Mouse (Mus musculus): ENCODE measurements around the gene Ccdc87. TPM values are rescaled to one million over a fixed set of nuclear protein-coding genes. Genes with fewer than 3 reads are reported as not detected.
"Not testable (repeated sequence)": the region's sequence is repeated elsewhere in the genome, so short reads cannot be mapped to it uniquely, and the experiment has no call there.

The Ccdc87 gene
- polyA plus RNA-seq, 1 experiment from 2014 or later: 0.26 TPM

DNA sequence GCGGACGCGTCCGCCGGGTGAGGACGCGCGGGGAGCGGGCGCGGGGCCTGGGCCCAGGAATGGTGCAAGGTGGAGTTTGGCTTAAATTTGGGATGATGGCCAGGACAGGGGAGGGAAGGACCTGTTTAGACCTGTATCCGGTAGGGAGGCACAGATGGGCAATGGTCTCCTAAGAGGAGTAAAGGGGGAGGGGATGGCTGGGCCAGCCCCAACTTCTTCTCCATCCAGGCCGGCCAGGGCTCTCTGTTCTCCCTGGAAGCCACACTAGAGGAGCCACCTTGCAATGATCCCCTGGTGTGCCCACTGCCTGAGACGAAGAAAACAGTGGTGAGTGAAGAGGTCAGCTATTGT, 16.3 kb downstream of the Ccdc87 start:
- TF ChIP-seq CTCF (IDR thresholded peaks at IDR 0.05): no peak
- ChIA-PET CTCF (interaction anchor here (1.3 to 2.1 kb wide), 2 partner anchors 8 to 15 kb away, joined by 3 to 9 read pairs; no protein-coding TSS in a partner anchor), POLR2A (no interaction called here)
- peaks cover 9% of the 10 kb centered on the region for H3K27me3 ChIP-seq
- ATAC-seq: no peak
- no peak for DNase-seq (ENCODE audit: low read depth, low spot score)
- in situ Hi-C loops (cut with MboI; ENCODE audit: low pct_unique_long_range_greater_than_20kb): no loop called here

- no peak for ATAC-seq
- CTCF ChIA-PET: interaction anchor here (0.9 to 2.1 kb wide), 4 partner anchors 8 to 26 kb away, joined by 3 to 9 read pairs (median 4); no protein-coding TSS in a partner anchor
- DNase-seq (ENCODE audit: low read depth, low spot score): no peak
- in situ Hi-C loops (cut with MboI; ENCODE audit: low pct_unique_long_range_greater_than_20kb): no loop called here
- TF ChIP-seq CTCF (IDR thresholded peaks at IDR 0.05): no peak
- POLR2A ChIA-PET: no interaction called here
- peaks cover 8% of the 10 kb centered on the region for H3K27me3 ChIP-seq
Observed at GRCm38 (mm10) chr19:4855951-4856350, 16.8 kb downstream of the Ccdc87 start.

- ATAC-seq (no peak), DNase-seq (ENCODE audit: low read depth, low spot score) (peak; percentile 37)
- ChIA-PET CTCF (no interaction called here), POLR2A (no interaction called here)
- in situ Hi-C loops (cut with MboI; ENCODE audit: low pct_unique_long_range_greater_than_20kb): no loop called here
- no peaks in the 10 kb centered on the region for H3K27me3 ChIP-seq
- TF ChIP-seq CTCF (IDR thresholded peaks at IDR 0.05): no peak
Observed at GRCm38 (mm10) chr19:4859081-4859480, 19.9 kb downstream of the Ccdc87 start.

DNA sequence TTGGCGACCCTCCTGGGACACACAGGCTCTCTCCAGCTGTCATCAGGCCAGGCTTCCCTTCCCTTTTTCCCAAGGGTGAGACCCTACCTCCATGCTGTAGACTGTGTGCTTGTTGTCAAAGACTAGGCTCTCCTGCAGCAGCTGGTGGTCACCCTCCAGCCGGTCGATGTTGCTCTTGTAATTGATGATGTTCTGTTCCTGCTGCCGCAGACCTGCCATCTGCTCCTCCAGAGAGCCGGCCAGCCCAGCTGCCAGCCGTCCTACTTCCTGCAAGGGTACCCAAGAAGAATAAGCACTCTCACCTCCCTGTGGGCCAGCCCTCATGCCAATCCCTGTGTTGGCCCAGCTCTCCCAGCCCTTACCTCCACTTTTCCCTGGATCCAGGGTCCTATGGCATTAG, 23.9 kb downstream of the Ccdc87 start:
- ChIA-PET POLR2A (no interaction called here), CTCF (no interaction called here)
- DNase-seq (ENCODE audit: low read depth, low spot score) (no peak), ATAC-seq (no peak)
- H3K27me3 ChIP-seq: peaks cover 20% of the 10 kb centered on the region
- TF ChIP-seq CTCF (IDR thresholded peaks at IDR 0.05): no peak
- in situ Hi-C loops (cut with MboI; ENCODE audit: low pct_unique_long_range_greater_than_20kb): no loop called here

GRCm38 (mm10) chr19:4865147-4865546, 26.0 kb downstream of the Ccdc87 start:
- DNase-seq (ENCODE audit: low read depth, low spot score): no peak
- no peak for ATAC-seq
- ChIA-PET CTCF (no interaction called here), POLR2A (no interaction called here)
- in situ Hi-C loops (cut with MboI; ENCODE audit: low pct_unique_long_range_greater_than_20kb): no loop called here
- no peak for TF ChIP-seq CTCF (IDR thresholded peaks at IDR 0.05)
- H3K27me3 ChIP-seq: peaks cover 35% of the 10 kb centered on the region

DNA sequence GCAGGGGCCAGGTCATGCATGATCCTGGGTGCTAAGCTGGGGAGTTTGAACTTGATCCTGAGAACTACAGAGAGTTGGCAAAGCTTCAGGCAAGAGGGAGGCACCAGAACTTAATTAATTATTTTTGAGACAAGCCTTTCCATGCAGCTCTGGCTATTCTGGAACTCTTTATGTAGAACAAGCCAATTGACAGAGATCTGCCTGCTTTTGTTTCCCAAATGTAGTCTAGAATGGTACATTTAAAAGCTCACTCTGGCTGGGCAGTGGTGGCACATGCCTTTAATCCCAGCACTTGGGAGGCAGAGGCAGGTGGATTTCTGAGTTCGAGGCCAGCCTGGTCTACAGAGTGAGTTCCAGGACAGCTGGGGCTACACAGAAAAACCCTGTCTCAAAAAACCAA, 35.4 kb downstream of the Ccdc87 start:
- peaks cover 39% of the 10 kb centered on the region for H3K27me3 ChIP-seq
- POLR2A ChIA-PET; in situ Hi-C loops (cut with MboI; ENCODE audit: low pct_unique_long_range_greater_than_20kb); ATAC-seq; CTCF ChIA-PET; DNase-seq (ENCODE audit: low read depth, low spot score): not testable (repeated sequence)

GRCm38 (mm10) chr19:4876241-4876640, 37.1 kb downstream of the Ccdc87 start:
- DNase-seq (ENCODE audit: low read depth, low spot score) (no peak), ATAC-seq (no peak)
- in situ Hi-C loops (cut with MboI; ENCODE audit: low pct_unique_long_range_greater_than_20kb): no loop called here
- H3K27me3 ChIP-seq: peaks cover 23% of the 10 kb centered on the region
- ChIA-PET POLR2A (no interaction called here), CTCF (interaction anchor here (1.0 kb wide), 1 partner anchor 11 kb away, joined by 3 read pairs; no protein-coding TSS in a partner anchor)
- TF ChIP-seq CTCF (IDR thresholded peaks at IDR 0.05): no peak

- CTCF ChIA-PET: interaction anchor here (1.0 to 1.5 kb wide), 2 partner anchors 10 to 29 kb away, joined by 3 to 4 read pairs; no protein-coding TSS in a partner anchor
- in situ Hi-C loops (cut with MboI; ENCODE audit: low pct_unique_long_range_greater_than_20kb): no loop called here
- POLR2A ChIA-PET: no interaction called here
- peaks cover 18% of the 10 kb centered on the region for H3K27me3 ChIP-seq
- no peak for ATAC-seq
- no peak for DNase-seq (ENCODE audit: low read depth, low spot score)
- no peak for TF ChIP-seq CTCF (IDR thresholded peaks at IDR 0.05)
Observed at GRCm38 (mm10) chr19:4876755-4877154, 37.6 kb downstream of the Ccdc87 start.

GRCm38 (mm10) chr19:4877785-4878184, 38.6 kb downstream of the Ccdc87 start, which contains the start of gene Actn3:
Gene Actn3, minus strand, starts transcription at chr19:4877909.
- DNase-seq (ENCODE audit: low read depth, low spot score): no peak
- peak; percentile 13 for ATAC-seq
- in situ Hi-C loops (cut with MboI; ENCODE audit: low pct_unique_long_range_greater_than_20kb): no loop called here
- CTCF ChIA-PET: interaction anchor here (1.5 kb wide), 1 partner anchor 30 kb away, joined by 4 read pairs; no protein-coding TSS in a partner anchor
- H3K27me3 ChIP-seq: peaks cover 18% of the 10 kb centered on the region
- POLR2A ChIA-PET: no interaction called here
- no peak for TF ChIP-seq CTCF (IDR thresholded peaks at IDR 0.05)

DNA sequence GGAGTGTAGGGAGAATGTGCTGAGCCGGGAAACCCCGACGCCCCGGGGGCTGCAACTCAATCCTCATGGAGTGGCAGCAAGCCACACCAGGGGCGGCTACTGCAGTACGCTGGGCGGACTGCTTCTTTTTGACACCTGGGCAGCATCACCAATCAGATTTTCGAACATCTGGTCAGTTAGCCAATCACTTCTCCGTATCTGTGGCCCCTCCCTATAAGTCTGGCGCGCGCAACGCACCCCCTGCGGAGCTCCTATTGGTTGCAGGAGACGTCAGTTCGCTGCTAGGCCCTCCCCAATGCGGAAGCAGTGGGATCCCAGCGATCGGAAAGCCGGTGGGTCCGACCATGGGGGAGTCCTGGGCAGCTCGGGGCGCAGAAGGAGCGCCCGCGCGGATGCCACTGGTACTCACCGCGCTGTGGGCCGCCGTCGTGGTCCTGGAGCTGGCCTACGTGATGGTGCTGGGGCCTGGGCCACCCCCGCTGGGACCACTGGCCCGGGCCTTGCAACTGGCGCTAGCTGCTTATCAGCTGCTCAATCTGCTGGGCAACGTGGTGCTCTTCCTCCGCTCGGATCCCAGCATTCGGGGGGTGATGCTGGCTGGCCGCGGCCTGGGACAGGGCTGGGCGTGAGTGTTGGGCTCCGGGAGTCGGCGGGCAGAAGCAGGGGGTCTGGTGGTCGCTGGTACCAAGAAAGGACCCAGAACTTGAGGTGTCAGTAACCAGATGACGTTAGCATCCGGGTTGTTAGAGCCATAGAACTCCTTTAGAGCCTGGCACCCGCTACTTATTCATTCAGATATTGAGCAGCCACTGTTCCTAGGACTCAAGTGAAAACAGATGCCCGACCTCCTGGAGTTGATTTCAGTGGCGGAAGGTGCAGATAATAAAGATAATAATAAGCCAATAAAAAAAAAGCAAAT, 39.5 kb downstream of the Ccdc87 start, which contains the start of gene Zdhhc24:
TSS of gene Zdhhc24 (plus strand) at position 264 of the 919 bp plus-strand sequence.
- ATAC-seq: peak; percentile 87
- TF ChIP-seq CTCF (IDR thresholded peaks at IDR 0.05): no peak
- ChIA-PET POLR2A (no interaction called here), CTCF (interaction anchor here (1.5 kb wide), 1 partner anchor 31 kb away, joined by 4 read pairs; no protein-coding TSS in a partner anchor)
- peak; percentile 64 for DNase-seq (ENCODE audit: low read depth, low spot score)
- in situ Hi-C loops (cut with MboI; ENCODE audit: low pct_unique_long_range_greater_than_20kb): no loop called here
- peaks cover 13% of the 10 kb centered on the region for H3K27me3 ChIP-seq

- in situ Hi-C loops (cut with MboI; ENCODE audit: low pct_unique_long_range_greater_than_20kb): no loop called here
- no peak for TF ChIP-seq CTCF (IDR thresholded peaks at IDR 0.05)
Observed at GRCm38 (mm10) chr19:4879324-4879703, 40.1 kb downstream of the Ccdc87 start.

More at GRCm38 (mm10) chr19:4879324-4879703, 40.1 kb downstream of the Ccdc87 start:
- H3K27me3 ChIP-seq: peaks cover 9% of the 10 kb centered on the region
- ATAC-seq (no peak), DNase-seq (ENCODE audit: low read depth, low spot score) (no peak)
- ChIA-PET CTCF (no interaction called here), POLR2A (no interaction called here)

Measured in Patski (cell line).